Mouse (Mus musculus): ENCODE measurements at regions not wholly inside any gene's neighbourhood (a gene's known extent, or its start where the extent isn't known, plus 50 kb on each side); places are given as distances from the start of the nearest gene placed in this dataset.

DNA sequence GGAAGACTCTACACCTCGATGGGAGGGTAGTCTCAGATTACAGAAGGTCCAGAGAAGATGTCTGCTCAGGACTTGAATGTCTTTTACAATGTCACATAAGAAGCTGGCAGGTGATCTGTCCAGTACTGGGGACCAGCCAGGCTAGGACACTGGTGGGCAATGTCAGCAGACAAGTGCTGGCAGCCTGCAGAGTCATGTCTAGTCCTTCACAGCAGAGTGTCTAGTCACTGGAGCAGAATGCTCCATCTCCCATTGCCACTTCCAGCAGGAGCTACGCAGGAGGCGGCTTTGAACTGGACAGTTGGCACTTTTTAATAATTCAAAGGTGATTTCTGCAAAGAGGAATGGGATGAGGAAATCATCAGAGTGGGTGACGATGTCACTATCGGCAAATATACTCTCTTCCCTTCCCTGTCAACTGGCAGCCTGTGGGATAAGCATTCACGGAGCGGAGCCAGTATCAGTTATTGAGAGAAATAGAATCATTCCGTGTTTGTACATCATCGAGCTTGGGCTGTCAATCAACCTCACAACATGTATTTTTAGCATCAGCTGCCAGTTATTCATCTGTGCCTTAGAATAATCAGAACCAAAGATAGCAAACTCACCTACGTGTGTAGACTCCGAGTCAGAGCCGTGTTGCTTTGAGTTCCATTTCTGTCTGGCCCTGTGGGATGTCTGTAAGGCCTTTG, 268.6 kb downstream of the Rps24 start:
- no peak for TF ChIP-seq CTCF (IDR thresholded peaks at IDR 0.05; ENCODE audit: insufficient read depth, low read depth, low read length)
- no peak for TF ChIP-seq POLR2A (IDR thresholded peaks at IDR 0.05; ENCODE audit: insufficient read depth, low read depth, low read length)

Measured in olfactory bulb, adult 2 months (tissue).